Mouse (Mus musculus): ENCODE results near the gene Amd1.
A peak's percentile ranks its signal among the peaks of the same experiment; 100 is the strongest.

The Amd1 gene

GRCm38 (mm10) chr10:40301181-40302075, 558 bp downstream of the Amd1 start:
- DNase-seq = peak; percentile 56 to 61

GRCm38 (mm10) chr10:40300648-40301171, 1.3 kb downstream of the Amd1 start:
- peak; percentile 85 to 91 for DNase-seq

GRCm38 (mm10) chr10:40292640-40293039, 9.3 kb downstream of the Amd1 start:
- DNase-seq = no peak

- DNase-seq = no peak
Observed at GRCm38 (mm10) chr10:40286767-40287166, 15.2 kb downstream of the Amd1 start.

- no peak for DNase-seq
Observed at GRCm38 (mm10) chr10:40285571-40285970, 16.4 kb downstream of the Amd1 start.

- no peak for DNase-seq
Observed at GRCm38 (mm10) chr10:40284997-40285396, 17.0 kb downstream of the Amd1 start.

GRCm38 (mm10) chr10:40284179-40284831, 17.7 kb downstream of the Amd1 start:
- no peak for DNase-seq

GRCm38 (mm10) chr10:40283636-40284035, 18.4 kb downstream of the Amd1 start:
- DNase-seq = no peak

- no peak for DNase-seq
Observed at GRCm38 (mm10) chr10:40281565-40281964, 20.4 kb downstream of the Amd1 start.

GRCm38 (mm10) chr10:40278317-40278716, 23.7 kb downstream of the Amd1 start:
- DNase-seq = no peak

- DNase-seq = no peak
Observed at GRCm38 (mm10) chr10:40275991-40276390, 26.0 kb downstream of the Amd1 start.

- no peak for DNase-seq
Observed at GRCm38 (mm10) chr10:40273938-40274337, 28.0 kb downstream of the Amd1 start.

GRCm38 (mm10) chr10:40271216-40271615, 30.8 kb downstream of the Amd1 start:
- DNase-seq = no peak

- no peak for DNase-seq
Observed at GRCm38 (mm10) chr10:40264920-40265319, 37.1 kb downstream of the Amd1 start.

- DNase-seq = no peak
Observed at GRCm38 (mm10) chr10:40263691-40264090, 38.3 kb downstream of the Amd1 start.

- DNase-seq = no peak
Observed at GRCm38 (mm10) chr10:40262200-40262599, 39.8 kb downstream of the Amd1 start.

GRCm38 (mm10) chr10:40260305-40260704, 41.7 kb downstream of the Amd1 start:
- no peak for DNase-seq

- no peak for DNase-seq
Observed at GRCm38 (mm10) chr10:40259542-40259941, 42.4 kb downstream of the Amd1 start.

- DNase-seq = peak in 1 of 2 experiments; percentile 51
Observed at GRCm38 (mm10) chr10:40258976-40259375, 43.0 kb downstream of the Amd1 start.

- peak; percentile 71 to 74 for DNase-seq
Observed at GRCm38 (mm10) chr10:40258401-40258966, 43.5 kb downstream of the Amd1 start.

- DNase-seq = peak; percentile 93 to 95
Observed at GRCm38 (mm10) chr10:40257414-40258255, 44.4 kb downstream of the Amd1 start, which contains the start of gene Gtf3c6. Gene Gtf3c6, minus strand, starts transcription at chr10:40258108.

- DNase-seq = peak; percentile 44 to 66
Observed at GRCm38 (mm10) chr10:40256716-40257115, 45.3 kb downstream of the Amd1 start.

Measured in lung, postnatal 4 days (tissue).